25 mouse cellular contexts compared by ENCODE assay signal in the genomic region with DNA sequence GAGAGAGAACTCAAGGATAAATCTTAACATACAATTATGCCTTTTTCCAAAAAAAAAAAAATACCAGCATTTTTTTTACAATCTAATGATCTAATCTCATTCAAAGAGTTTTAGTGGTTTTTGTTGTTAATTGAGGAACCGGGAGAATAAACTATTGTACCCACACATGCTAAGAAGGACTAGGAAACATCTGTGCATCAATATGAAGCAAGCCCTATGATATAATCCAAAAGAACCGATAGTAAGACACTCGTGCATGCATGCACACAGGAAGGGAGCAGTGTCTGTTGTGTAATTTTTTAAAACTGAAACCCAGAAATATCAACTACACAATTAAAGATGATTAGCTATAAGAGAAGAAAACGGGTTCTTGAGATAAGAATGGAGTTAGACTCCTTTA. TPM values are rescaled to one million over a fixed set of nuclear protein-coding genes. Genes with fewer than 3 reads are reported as not detected.
A peak's percentile ranks its signal among the peaks of the same experiment; 100 is the strongest.
DNase-seq lines count a peak whose midpoint lies in the region; ATAC-seq and TF ChIP-seq lines count a peak whose summit lies in the region.
"Had no signal": no experiment of that assay in that cellular context is flagged by ENCODE, and none has a peak within 500 bp of the region (broad histone marks: within the 10 kb centered on the region; RNA-seq: fewer than 3 reads in every experiment).

No protein-coding gene starts in this region.

- WGBS in heart, postnatal 0 days, result 68% methylated on average over 4 of the region's 4 CpGs

- peaks cover 19% of the 10 kb centered on the region for H3K4me1 ChIP-seq in heart, postnatal 0 days (ENCODE audit: control insufficient read depth, insufficient read depth)
- peaks cover 3 to 14% of the 10 kb centered on the region in 2 experiments for H3K4me1 ChIP-seq in MEL (ENCODE audit: control insufficient read depth in 1 of 2, insufficient read depth in 2 of 2, low read length in 2 of 2)

- no peaks in the 10 kb centered on the region for H3K79me2 ChIP-seq in MEL (ENCODE audit: control insufficient read depth, insufficient read depth, low read length, poor library complexity)

- H3K36me3 ChIP-seq in heart, postnatal 0 days (replicated peaks; ENCODE audit: control insufficient read depth, insufficient read depth, low read length), result no peaks in the 10 kb centered on the region
- H3K36me3 ChIP-seq in MEL (ENCODE audit: control insufficient read depth in 1 of 2, insufficient read depth in 2 of 2, low read length in 2 of 2), result peaks cover 0 to 11% of the 10 kb centered on the region in 2 experiments; a peak in 2 of 4 replicates
- H3K36me3 ChIP-seq: forebrain, embryonic 10.5 days; heart, embryonic 13.5 days; hindbrain, embryonic 10.5 days; hindbrain, embryonic 13.5 days had no signal

- TF ChIP-seq EP300 in heart, postnatal 0 days (IDR thresholded peaks at IDR 0.05; ENCODE audit: low read depth), result no peak
- TF ChIP-seq EP300 in MEL (IDR thresholded peaks at IDR 0.05; ENCODE audit: low read depth in 1 of 2, low read length in 2 of 2), result no peak; a peak in 1 of 4 replicates

- no peaks in the 10 kb centered on the region for H3K27me3 ChIP-seq in heart, postnatal 0 days (ENCODE audit: control insufficient read depth, insufficient read depth, low read length)
- H3K27me3 ChIP-seq in MEL (ENCODE audit: control insufficient read depth in 1 of 2, insufficient read depth in 2 of 2, low read length in 2 of 2), result no peaks in the 10 kb centered on the region
- H3K27me3 ChIP-seq: heart, embryonic 13.5 days had no signal

- no peak overlapping the region for H3K27ac ChIP-seq in heart, postnatal 0 days (ENCODE audit: low read depth)
- no peak overlapping the region; the same call in 1 of the 2 replicates for H3K27ac ChIP-seq in MEL (ENCODE audit: control insufficient read depth, low read depth, low read length)
- H3K27ac ChIP-seq: forebrain, embryonic 10.5 days; forebrain, embryonic 13.5 days; hindbrain, embryonic 13.5 days; hindbrain, postnatal 0 days had no signal

- no peaks in the 10 kb centered on the region for H3K9me3 ChIP-seq in heart, postnatal 0 days (replicated peaks; ENCODE audit: control insufficient read depth, low read length)
- H3K9me3 ChIP-seq in MEL (replicated peaks; ENCODE audit: insufficient read depth, low read length), result no peaks in the 10 kb centered on the region
- H3K9me3 ChIP-seq: forebrain, embryonic 10.5 days; heart, embryonic 13.5 days; hindbrain, embryonic 10.5 days; hindbrain, embryonic 13.5 days had no signal

- intact Hi-C loops in heart, postnatal 10 days (cut with DNase I), result no loop called here

- TF ChIP-seq RAD21 in MEL (IDR thresholded peaks at IDR 0.05; ENCODE audit: low read depth, low read length), result no peak

- no peak for TF ChIP-seq CTCF in heart, postnatal 0 days (IDR thresholded peaks at IDR 0.05; ENCODE audit: low read depth)
- no peak for TF ChIP-seq CTCF in MEL (IDR thresholded peaks at IDR 0.05 in 2 of 3, conservative IDR thresholded peaks at IDR 0.05 in 1 of 3; ENCODE audit: control insufficient read depth in 1 of 3, insufficient read depth in 1 of 3, low read depth in 2 of 3, low read length in 3 of 3, poor library complexity in 1 of 3, severe bottlenecking in 1 of 3)

- TF ChIP-seq POLR2A in MEL (IDR thresholded peaks at IDR 0.05; ENCODE audit: control insufficient read depth in 1 of 2, insufficient read depth in 1 of 2, low read depth in 1 of 2, low read length in 2 of 2, poor library complexity in 1 of 2), result no peak

- no peak overlapping the region for H3K4me2 ChIP-seq in heart, postnatal 0 days (ENCODE audit: low read depth, low read length)
- H3K4me2 ChIP-seq: forebrain, embryonic 13.5 days; hindbrain, embryonic 13.5 days had no signal

- DNase-seq in heart, postnatal 0 days (ENCODE audit: low spot score), result peak; percentile 3
- no peak for DNase-seq in heart, postnatal 10 days
- DNase-seq in 416B (ENCODE audit: low read depth), result peak; percentile 71
- DNase-seq in MEL (ENCODE audit: low read depth, low spot score), result peak; percentile 41
- DNase-seq in thymus, postnatal 14 days, result no peak
- no peak for DNase-seq in urinary bladder, adult 18-20 months (ENCODE audit: low spot score in 2 of 2)
- DNase-seq: adrenal gland, adult 2 months; adrenal gland, postnatal 14 days; cerebellum, adult 11 months; cerebellum, adult 2 months; cerebellum, adult 9-11 months; cerebellum, postnatal 36 days; gastrocnemius, postnatal 10 days; gastrocnemius, postnatal 36 days; heart, adult 18-20 months; heart, postnatal 36 days; kidney, adult 11 months had no signal

- no peak overlapping the region for H3K4me3 ChIP-seq in heart, postnatal 0 days (ENCODE audit: low read depth, low read length)
- H3K4me3 ChIP-seq in MEL (ENCODE audit: control insufficient read depth in 1 of 2, insufficient read depth in 1 of 2, low read depth in 2 of 2, low read length in 2 of 2), result peak overlapping the region in 1 of 2 experiments; percentile 37; a peak in 1 of 4 replicates
- H3K4me3 ChIP-seq: forebrain, embryonic 10.5 days; forebrain, embryonic 13.5 days; heart, embryonic 13.5 days; hindbrain, embryonic 10.5 days; hindbrain, embryonic 13.5 days had no signal

- no peak overlapping the region for H3K9ac ChIP-seq in heart, postnatal 0 days (replicated peaks; ENCODE audit: low read depth, low read length)
- 0 out of 2 replicates have a peak overlapping the region, but pooled peaks have one; percentile 2 for H3K9ac ChIP-seq in MEL (ENCODE audit: control insufficient read depth, low read depth, low read length, poor library complexity, severe bottlenecking)
- H3K9ac ChIP-seq: forebrain, embryonic 13.5 days; heart, embryonic 13.5 days; hindbrain, embryonic 13.5 days had no signal

- no peak for ATAC-seq in heart, postnatal 0 days (ENCODE audit: insufficient read depth, low read depth)
- peak; percentile 83 for ATAC-seq in granulocyte monocyte progenitor cell, adult 5-6 weeks (replicated peaks; ENCODE audit: poor library complexity, severe bottlenecking)
- ATAC-seq: forebrain, embryonic 13.5 days; forebrain, embryonic 16.5 days; hindbrain, postnatal 0 days had no signal

TF ChIP-seq in MEL, 35 proteins besides CTCF, POLR2A, EP300 and RAD21:
- TF ChIP-seq HCFC1 (IDR thresholded peaks at IDR 0.05; ENCODE audit: low read depth, low read length) (no peak), CHD2 (IDR thresholded peaks at IDR 0.05; ENCODE audit: low read length) (no peak), SIN3A (IDR thresholded peaks at IDR 0.05; ENCODE audit: low read length) (no peak), BHLHE40 (IDR thresholded peaks at IDR 0.05; ENCODE audit: borderline replicate concordance, low read depth, low read length) (0 out of 2 replicates have a peak, but pooled peaks have one; percentile 8), POLR2AphosphoS5 (IDR thresholded peaks at IDR 0.05; ENCODE audit: borderline replicate concordance, low read depth, low read length) (no peak), MAFK (IDR thresholded peaks at IDR 0.05; ENCODE audit: borderline replicate concordance, low read depth, low read length) (no peak), MYC (IDR thresholded peaks at IDR 0.05; ENCODE audit: low read depth, low read length) (no peak), USF2 (IDR thresholded peaks at IDR 0.05; ENCODE audit: borderline replicate concordance in 1 of 2, insufficient read depth in 1 of 2, low read depth in 1 of 2, low read length in 2 of 2) (no peak), TBP (IDR thresholded peaks at IDR 0.05; ENCODE audit: low read depth, low read length) (no peak), SMC3 (IDR thresholded peaks at IDR 0.05; ENCODE audit: low read depth, low read length) (no peak), UBTF (IDR thresholded peaks at IDR 0.05; ENCODE audit: borderline replicate concordance, insufficient read depth, low read depth, low read length) (no peak), ZKSCAN1 (IDR thresholded peaks at IDR 0.05; ENCODE audit: low read depth, low read length) (no peak), MAZ (IDR thresholded peaks at IDR 0.05; ENCODE audit: low read depth, low read length) (no peak), RCOR1 (IDR thresholded peaks at IDR 0.05; ENCODE audit: low read depth, low read length) (no peak), MYB (IDR thresholded peaks at IDR 0.05; ENCODE audit: low read depth, low read length) (no peak), MAX (IDR thresholded peaks at IDR 0.05; ENCODE audit: low read length) (no peak), CHD1 (IDR thresholded peaks at IDR 0.05; ENCODE audit: low read depth, low read length) (no peak), GABPA (IDR thresholded peaks at IDR 0.05; ENCODE audit: low read depth, low read length) (no peak), ZNF384 (IDR thresholded peaks at IDR 0.05; ENCODE audit: low read depth, low read length) (peak; percentile 68), POLR2AphosphoS2 (IDR thresholded peaks at IDR 0.05; ENCODE audit: low read length) (no peak), E2F4 (IDR thresholded peaks at IDR 0.05; ENCODE audit: borderline replicate concordance, low read depth, low read length) (no peak), NELFE (IDR thresholded peaks at IDR 0.05; ENCODE audit: low read depth, low read length) (no peak), ELF1 (IDR thresholded peaks at IDR 0.05; ENCODE audit: low read depth, low read length) (no peak), TCF12 (IDR thresholded peaks at IDR 0.05; ENCODE audit: low read depth, low read length) (no peak), ZMIZ1 (IDR thresholded peaks at IDR 0.05; ENCODE audit: low read depth, low read length) (no peak), ETS1 (IDR thresholded peaks at IDR 0.05; ENCODE audit: low read depth, low read length) (peak; percentile 24; the same call in 1 of the 2 replicates), USF1 (IDR thresholded peaks at IDR 0.05; ENCODE audit: low read depth, low read length) (no peak), GATA1 (IDR thresholded peaks at IDR 0.05; ENCODE audit: low read depth, low read length) (peak; percentile 45; the same call in 1 of the 2 replicates)

RNA-seq across cellular contexts. Expression of a gene that starts 52.4 kb away (rescaled TPM):
- total RNA-seq in heart, postnatal 0 days (2014; rRNA removed; ENCODE audit: low replicate concordance), result 8.1 and 10.8 TPM in 2 replicates
- polyA plus RNA-seq in heart, postnatal 0 days (2015; fragmentation: Nextera tagmentation; extraction: Ambion mirVana), result 4.0 and 5.5 TPM in 2 replicates
- 1 to 10 TPM; 3.1 to 4.6 TPM for total RNA-seq in heart, postnatal 10 days (2021)
- 18.7 and 19.6 TPM in 2 replicates for total RNA-seq in MEL (2012; rRNA removed)
- polyA plus RNA-seq in MEL (2012; ENCODE audit: insufficient read depth in 1 of 2, insufficient read length in 2 of 2, low read depth in 1 of 2, low replicate concordance in 2 of 2, missing spikeins in 1 of 2), result 10 to 100 TPM in 1 of 2 experiments, not detected in 1; 21.4 TPM
- 34.6 and 38.1 TPM in 2 replicates for total RNA-seq in granulocyte monocyte progenitor cell, adult 5-6 weeks (2014; fragmentation: Nextera tagmentation)
- 25.3 and 38.7 TPM in 2 replicates for total RNA-seq in granulocyte monocyte progenitor cell, adult 5-6 weeks (2017)

Comparison
In these comparisons a context has a peak if more than half of its experiments do, and no peak if none do; other contexts are left out.
1. DNase-seq: peak in heart, postnatal 0 days (single experiment), 416B (single experiment) and MEL (single experiment); none in heart, postnatal 10 days (0 of 2), thymus, postnatal 14 days (single experiment) and urinary bladder, adult 18-20 months (0 of 2).